Mouse (Mus musculus): ENCODE measurements around the gene Otud4.

DNA sequence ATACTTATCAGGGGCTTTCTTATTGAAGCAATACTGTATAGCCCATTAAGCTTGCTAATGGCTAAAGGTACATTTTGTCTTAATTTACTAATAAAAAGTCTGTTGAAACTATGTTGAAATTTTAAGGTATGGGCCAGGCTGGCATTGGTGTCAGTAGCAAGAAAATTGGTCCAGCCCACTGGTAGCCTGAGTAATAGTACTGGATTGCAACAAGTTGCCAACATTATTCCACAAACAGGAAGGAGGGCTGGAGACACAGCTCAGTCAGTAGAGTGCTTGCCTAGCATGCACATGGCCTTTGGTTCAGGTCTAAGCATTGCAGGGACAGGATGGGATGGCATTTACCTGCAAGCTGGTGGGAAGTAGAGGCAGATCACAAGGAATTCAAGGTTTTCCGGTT, 38.5 kb upstream of the Otud4 start:
- TF ChIP-seq POLR2A (IDR thresholded peaks at IDR 0.05; ENCODE audit: low read depth, low read length): no peak
- TF ChIP-seq CTCF (IDR thresholded peaks at IDR 0.05; ENCODE audit: borderline replicate concordance, insufficient read depth, low read length): no peak

All from embryonic fibroblast, embryonic 13.5 days (primary cell).